Mouse (Mus musculus) intestine, embryonic 16.5 days (tissue): Measurements from ENCODE around the gene Dhrs7c. TPM values are rescaled to one million over a fixed set of nuclear protein-coding genes. Genes with fewer than 3 reads are reported as not detected.

Experiments
- ATAC-seq: fragments of 200-750 bp; cut with Nextera tagmentation; 2 replicates; pipeline ENCODE4 v1.8.0; 2017; ENCODE audit warnings: moderate TSS enrichment, moderate library complexity
- H3K27ac ChIP-seq: fragments of 300-500 bp; sonication (generic); 2 replicates; pipeline ENCODE4 v1.5.1; 2014; ENCODE audit warnings: mild to moderate bottlenecking, low read length
- H3K27me3 ChIP-seq: fragments of 300-500 bp; sonication (generic); replicated peaks from 2 replicates; pipeline ENCODE4 v1.6.1; 2014; ENCODE audit warnings: low read length, control low read depth, mixed read lengths; ENCODE audit not compliant: control insufficient read depth, insufficient read depth
- H3K36me3 ChIP-seq: fragments of 300-500 bp; sonication (generic); 2 replicates; pipeline ENCODE4 v1.6.1; 2014; ENCODE audit warnings: low read length, control low read depth; ENCODE audit not compliant: control insufficient read depth, insufficient read depth
- H3K4me1 ChIP-seq: fragments of 300-500 bp; sonication (generic); 2 replicates; pipeline ENCODE4 v1.6.1; 2014; ENCODE audit warnings: low read length, control low read depth, mixed read lengths; ENCODE audit not compliant: control insufficient read depth, insufficient read depth
- H3K4me2 ChIP-seq: fragments of 300-500 bp; sonication (generic); 2 replicates; pipeline ENCODE4 v1.6.1; 2014; ENCODE audit warnings: low read depth, low read length, control low read depth
- H3K4me3 ChIP-seq: fragments of 300-500 bp; sonication (generic); 2 replicates; pipeline ENCODE4 v1.5.1; 2014; ENCODE audit warnings: mild to moderate bottlenecking, low read length
- H3K9ac ChIP-seq: fragments of 300-500 bp; sonication (generic); 2 replicates; pipeline ENCODE4 v1.6.1; 2014; ENCODE audit warnings: low read depth, low read length
- H3K9me3 ChIP-seq: fragments of 300-500 bp; sonication (generic); 2 replicates; pipeline ENCODE4 v1.6.1; 2016; ENCODE audit warnings: low read length, control low read depth; ENCODE audit not compliant: control insufficient read depth
- WGBS: fragments of 180-500 bp; shearing (Covaris S2); extraction: QIAGEN DNeasy Blood & Tissue Kit; methylation state at CpG from one replicate; pipeline ENCODE4 v1.1.7; 2014; 5-methylcytosine and 5-hydroxymethylcytosine counted together
- polyA plus RNA-seq: library from polyadenylated mRNA; unstranded; fragments of >200 nt; fragmentation: Nextera tagmentation; extraction: Ambion mirVana; gene quantifications from 2 replicates; pipeline ENCODE4 v1.2.1, GENCODE M21; 2015

Gene Dhrs7c
- polyA plus RNA-seq, result 0.12 TPM in 1 of 2 replicates, not detected in the other

- Histone ChIP-seq H3K27ac (no peak within 1 kb of the TSS), H3K9ac (no peak within 1 kb of the TSS), H3K4me2 (no peak within 1 kb of the TSS), H3K9me3 (no peaks in the 10 kb centered on the region), H3K4me3 (no peak within 1 kb of the TSS), H3K27me3 (no peaks in the 10 kb centered on the region), H3K36me3 (no peaks in the 10 kb centered on the region), H3K4me1 (no peaks in the 10 kb centered on the region)
- ATAC-seq, result no peak
- 76% methylated on average over 7 of the region's 7 CpGs for WGBS
These were observed at the start of gene Dhrs7c for GRCm38 (mm10) chr11:67797931-67798330. Dhrs7c (plus strand) TSS chr11:67798187.

DNA sequence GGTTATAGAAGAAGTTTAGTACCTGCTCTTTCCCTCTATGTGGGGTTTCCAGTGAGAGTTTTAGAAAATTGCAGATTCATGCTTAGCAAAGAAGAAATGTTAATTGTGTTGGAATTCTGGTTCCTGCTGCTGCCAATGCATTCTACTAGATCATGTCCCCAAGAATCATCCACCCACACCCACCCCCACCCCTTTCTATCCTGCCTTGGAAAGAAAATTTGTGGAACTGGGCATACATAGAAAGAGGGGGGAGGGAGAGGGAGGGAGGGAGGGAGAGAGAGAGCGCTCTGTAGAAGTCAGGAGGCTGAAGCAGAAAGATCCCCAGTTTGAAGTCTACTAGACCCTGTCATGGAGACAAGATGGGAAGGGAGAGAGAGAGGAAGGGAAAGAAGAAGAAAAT lies 41.7 kb upstream of the Dhrs7c start:
- 100% methylated on average over 1 of the region's 1 CpGs for WGBS

GRCm38 (mm10) chr11:67757373-67758167 lies 40.4 kb upstream of the Dhrs7c start:
- H3K4me2 ChIP-seq, result no peak overlapping the region
- no peaks in the 10 kb centered on the region for H3K4me1 ChIP-seq
- no peak overlapping the region for H3K4me3 ChIP-seq
- WGBS, result 62% methylated on average over 15 of the region's 15 CpGs
- H3K27ac ChIP-seq, result no peak overlapping the region
- no peak for ATAC-seq
- no peaks in the 10 kb centered on the region for H3K36me3 ChIP-seq
- H3K9me3 ChIP-seq, result no peaks in the 10 kb centered on the region
- no peaks in the 10 kb centered on the region for H3K27me3 ChIP-seq
- H3K9ac ChIP-seq, result no peak overlapping the region

More for the DNA sequence above, 41.7 kb upstream of the Dhrs7c start:
- Histone ChIP-seq H3K4me2 (no peak overlapping the region), H3K4me3 (no peak overlapping the region), H3K9me3 (no peaks in the 10 kb centered on the region), H3K27me3 (no peaks in the 10 kb centered on the region), H3K36me3 (no peaks in the 10 kb centered on the region), H3K9ac (no peak overlapping the region), H3K4me1 (no peaks in the 10 kb centered on the region), H3K27ac (no peak overlapping the region)
- ATAC-seq, result no peak

DNA sequence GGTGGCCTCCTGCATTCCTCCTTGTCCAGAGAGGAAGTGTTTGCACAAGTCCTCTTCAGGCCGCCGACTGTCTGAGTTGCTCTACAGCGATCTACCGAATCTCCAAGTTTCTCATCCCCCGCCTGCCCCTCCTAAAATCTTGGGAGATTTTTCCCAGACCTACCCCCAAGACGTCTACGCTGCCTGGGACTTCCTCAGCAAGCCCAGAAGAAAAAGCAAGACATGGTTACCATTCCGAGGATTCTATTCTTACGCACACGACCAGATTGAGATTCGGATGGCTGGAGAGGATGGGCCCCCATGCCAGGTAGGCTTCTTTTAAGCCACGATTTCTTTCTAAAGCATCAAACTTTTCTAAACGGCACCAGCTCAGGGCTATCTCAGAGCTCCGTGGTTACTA lies 26.9 kb upstream of the Dhrs7c start, which contains the start of gene Glp2r:
Glp2r (minus strand) TSS at position 101 of the 400 bp plus-strand sequence.
- Histone ChIP-seq H3K27me3 (no peaks in the 10 kb centered on the region), H3K4me2 (peak within 1 kb of the TSS; percentile 21; the same call in 1 of the 2 replicates), H3K9ac (peak within 1 kb of the TSS; percentile 43; the same call in 1 of the 2 replicates), H3K4me3 (peak within 1 kb of the TSS; percentile 25), H3K9me3 (no peaks in the 10 kb centered on the region), H3K27ac (peak within 1 kb of the TSS; percentile 61; the same call in 1 of the 2 replicates), H3K4me1 (no peaks in the 10 kb centered on the region), H3K36me3 (no peaks in the 10 kb centered on the region)
- 54% methylated on average over 14 of the region's 14 CpGs for WGBS
- no peak for ATAC-seq

DNA sequence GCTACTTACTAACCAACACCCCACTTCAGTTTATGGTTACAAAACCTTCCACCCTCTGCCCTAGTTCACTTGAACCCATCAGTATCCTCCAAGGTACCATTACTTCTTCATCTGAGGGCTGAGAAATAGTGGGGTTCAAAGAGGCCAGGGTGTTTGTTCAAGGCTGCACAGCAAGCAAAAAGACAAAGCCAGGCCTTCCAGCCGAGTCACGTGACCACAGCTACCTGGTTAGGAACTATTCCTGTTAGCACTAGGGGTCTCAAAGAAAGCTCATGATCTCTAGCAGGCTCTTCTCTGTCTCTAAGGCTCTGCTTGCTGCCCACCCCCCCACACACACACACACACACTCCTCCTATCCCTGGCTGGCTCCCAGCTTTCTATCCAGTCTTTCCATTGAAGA lies 26.3 kb upstream of the Dhrs7c start:
- ATAC-seq, result no peak

GRCm38 (mm10) chr11:67772577-67772976 lies 25.4 kb upstream of the Dhrs7c start:
- ATAC-seq, result no peak
- H3K4me1 ChIP-seq, result no peaks in the 10 kb centered on the region
- no peak overlapping the region for H3K4me2 ChIP-seq
- no peaks in the 10 kb centered on the region for H3K36me3 ChIP-seq
- H3K4me3 ChIP-seq, result no peak overlapping the region
- H3K27me3 ChIP-seq, result no peaks in the 10 kb centered on the region
- H3K9me3 ChIP-seq, result no peaks in the 10 kb centered on the region
- H3K27ac ChIP-seq, result no peak overlapping the region
- 15% methylated on average over 8 of the region's 8 CpGs for WGBS
- H3K9ac ChIP-seq, result no peak overlapping the region

More for the DNA sequence above, 26.3 kb upstream of the Dhrs7c start:
- H3K36me3 ChIP-seq, result no peaks in the 10 kb centered on the region
- no peak overlapping the region for H3K27ac ChIP-seq
- H3K4me3 ChIP-seq, result no peak overlapping the region
- no peaks in the 10 kb centered on the region for H3K4me1 ChIP-seq
- WGBS, result 64% methylated on average over 2 of the region's 2 CpGs
- no peak overlapping the region for H3K9ac ChIP-seq
- H3K4me2 ChIP-seq, result no peak overlapping the region
- no peaks in the 10 kb centered on the region for H3K9me3 ChIP-seq
- H3K27me3 ChIP-seq, result no peaks in the 10 kb centered on the region

- no peak within 1 kb of the TSS for H3K4me2 ChIP-seq
- H3K4me1 ChIP-seq, result no peaks in the 10 kb centered on the region
- no peaks in the 10 kb centered on the region for H3K9me3 ChIP-seq
- no peaks in the 10 kb centered on the region for H3K36me3 ChIP-seq
- H3K27me3 ChIP-seq, result no peaks in the 10 kb centered on the region
- H3K4me3 ChIP-seq, result no peak within 1 kb of the TSS
- H3K9ac ChIP-seq, result no peak within 1 kb of the TSS
- 86% methylated on average over 12 of the region's 12 CpGs for WGBS
- no peak for ATAC-seq
- no peak within 1 kb of the TSS for H3K27ac ChIP-seq
These were observed 23.6 kb upstream of the Dhrs7c start, which contains the start of gene Gsg1l2 for GRCm38 (mm10) chr11:67774379-67774778. Gsg1l2 (plus strand) TSS chr11:67774608.

GRCm38 (mm10) chr11:67790182-67790581 lies 7.8 kb upstream of the Dhrs7c start:
- WGBS, result 80% methylated on average over 11 of the region's 11 CpGs
- no peaks in the 10 kb centered on the region for H3K9me3 ChIP-seq
- no peak overlapping the region for H3K27ac ChIP-seq
- no peak overlapping the region for H3K4me3 ChIP-seq
- no peak overlapping the region for H3K9ac ChIP-seq
- H3K4me1 ChIP-seq, result no peaks in the 10 kb centered on the region
- H3K36me3 ChIP-seq, result no peaks in the 10 kb centered on the region
- H3K4me2 ChIP-seq, result no peak overlapping the region
- ATAC-seq, result no peak
- H3K27me3 ChIP-seq, result no peaks in the 10 kb centered on the region

- Histone ChIP-seq H3K4me2 (no peak overlapping the region), H3K9ac (no peak overlapping the region), H3K27me3 (no peaks in the 10 kb centered on the region), H3K4me3 (no peak overlapping the region), H3K36me3 (no peaks in the 10 kb centered on the region), H3K27ac (no peak overlapping the region), H3K4me1 (no peaks in the 10 kb centered on the region), H3K9me3 (no peaks in the 10 kb centered on the region)
- ATAC-seq, result no peak
These were observed 2.2 kb downstream of the Dhrs7c start for GRCm38 (mm10) chr11:67800130-67800723.
